Mouse (Mus musculus) liver, adult 2 months (tissue): Measurements from ENCODE around the gene Dnajc6.

Experiments used
- CTCF ChIP-seq: fragments of 200-500 bp; IDR thresholded peaks from 2 replicates; pipeline ENCODE4 v1.5.1; 2011; ENCODE audit warnings: low read depth, low read length, control low read depth
- POLR2A ChIP-seq: fragments of 200-500 bp; IDR thresholded peaks from 2 replicates; pipeline ENCODE4 v1.6.1; 2011; ENCODE audit warnings: low read length, control low read depth; ENCODE audit not compliant: insufficient read depth; ENCODE audit errors: extremely low read depth

DNA sequence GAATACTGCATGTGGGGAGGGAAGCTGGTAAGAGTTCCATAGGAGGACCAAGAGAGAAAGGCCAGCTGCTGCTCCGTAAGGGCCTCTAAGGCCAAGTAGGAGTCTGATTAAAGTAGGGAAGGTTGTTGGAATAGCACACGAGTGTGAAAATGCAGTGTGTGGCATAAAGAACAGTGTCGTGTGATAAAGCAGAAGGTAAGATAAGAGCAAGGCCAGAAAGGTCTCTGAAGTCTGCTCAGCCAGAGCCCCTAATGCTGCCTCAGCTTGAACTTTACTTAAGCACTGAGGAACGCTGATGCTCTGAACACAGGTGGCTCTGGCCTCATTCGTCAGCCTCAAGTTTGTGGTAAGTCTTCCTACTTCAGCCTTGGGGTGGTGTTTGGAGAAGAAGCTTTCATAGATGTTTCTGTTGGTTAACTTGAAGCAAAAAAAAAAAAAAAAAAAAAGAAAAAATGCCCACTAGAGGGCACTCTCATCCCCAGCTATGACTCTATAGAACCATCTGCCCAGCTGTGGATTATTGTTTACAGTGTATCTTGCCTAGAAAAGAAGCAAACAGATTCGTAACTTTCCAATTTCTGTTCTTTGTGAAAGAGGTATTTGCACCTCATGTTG, 160.6 kb downstream of the Dnajc6 start:
- TF ChIP-seq CTCF, result peak; percentile 10; the same call in 1 of the 2 replicates
- no peak for TF ChIP-seq POLR2A
